Mouse (Mus musculus): ENCODE data around the gene Klkb1.
"Not testable (repeated sequence)": the region's sequence is repeated elsewhere in the genome, so short reads cannot be mapped to it uniquely, and the experiment has no call there.

- TF ChIP-seq CTCF (IDR thresholded peaks at IDR 0.05; ENCODE audit: borderline replicate concordance, insufficient read depth, low read depth, low read length); POLR2A (IDR thresholded peaks at IDR 0.05; ENCODE audit: borderline replicate concordance, insufficient read depth, low read length): not testable (repeated sequence)
Observed at GRCm38 (mm10) chr8:45327076-45327475, 32.4 kb upstream of the Klkb1 start.

Measured in cerebellum, adult 2 months (tissue).